Mouse (Mus musculus): ENCODE measurements around the gene Chst11. TPM values are rescaled to one million over a fixed set of nuclear protein-coding genes. Genes with fewer than 3 reads are reported as not detected.
A peak's percentile ranks its signal among the peaks of the same experiment; 100 is the strongest.

Gene Chst11
- polyA plus RNA-seq, 1 experiment from 2014 or later, result 3.7 TPM

GRCm38 (mm10) chr10:83038166-83038565, 52.9 kb downstream of the Chst11 start:
- H3K27ac ChIP-seq, result no peak overlapping the region
- H3K4me1 ChIP-seq, result peaks cover 29% of the 10 kb centered on the region
- peaks cover 21% of the 10 kb centered on the region for H3K27me3 ChIP-seq
- no peak overlapping the region for H3K4me2 ChIP-seq
- H3K4me3 ChIP-seq, result no peak overlapping the region
- no peak for ATAC-seq (ENCODE audit: insufficient number of reproducible peaks, low FRiP score, low TSS enrichment, low read depth)
- no peaks in the 10 kb centered on the region for H3K9me3 ChIP-seq
- H3K36me3 ChIP-seq, result no peaks in the 10 kb centered on the region
- no peak overlapping the region for H3K9ac ChIP-seq
- 85% methylated on average over 9 of the region's 9 CpGs for WGBS

GRCm38 (mm10) chr10:83039414-83039813, 54.1 kb downstream of the Chst11 start:
- 74% methylated on average over 10 of the region's 10 CpGs for WGBS
- Histone ChIP-seq H3K9ac (no peak overlapping the region), H3K36me3 (no peaks in the 10 kb centered on the region), H3K9me3 (no peaks in the 10 kb centered on the region), H3K4me2 (no peak overlapping the region), H3K27me3 (peaks cover 30% of the 10 kb centered on the region), H3K4me3 (no peak overlapping the region), H3K27ac (no peak overlapping the region), H3K4me1 (peaks cover 28% of the 10 kb centered on the region)
- no peak for ATAC-seq (ENCODE audit: insufficient number of reproducible peaks, low FRiP score, low TSS enrichment, low read depth)

GRCm38 (mm10) chr10:83041875-83042274, 56.6 kb downstream of the Chst11 start:
- Histone ChIP-seq H3K4me1 (peaks cover 23% of the 10 kb centered on the region), H3K27me3 (peaks cover 40% of the 10 kb centered on the region), H3K4me2 (no peak overlapping the region), H3K4me3 (no peak overlapping the region), H3K27ac (no peak overlapping the region), H3K9me3 (no peaks in the 10 kb centered on the region), H3K36me3 (no peaks in the 10 kb centered on the region), H3K9ac (no peak overlapping the region)
- no peak for ATAC-seq (ENCODE audit: insufficient number of reproducible peaks, low FRiP score, low TSS enrichment, low read depth)
- WGBS, result 49% methylated on average over 9 of the region's 9 CpGs

GRCm38 (mm10) chr10:83042613-83043477, 57.5 kb downstream of the Chst11 start:
- 23% methylated on average over 10 of the region's 10 CpGs for WGBS
- peaks cover 40% of the 10 kb centered on the region for H3K27me3 ChIP-seq
- no peak overlapping the region for H3K4me3 ChIP-seq
- peaks cover 19% of the 10 kb centered on the region for H3K4me1 ChIP-seq
- H3K27ac ChIP-seq, result peak overlapping the region; percentile 67; the same call in 1 of the 2 replicates
- 0 out of 2 replicates have a peak overlapping the region, but pooled peaks have one; percentile 1 for H3K9ac ChIP-seq
- H3K4me2 ChIP-seq, result no peak overlapping the region
- H3K9me3 ChIP-seq, result no peaks in the 10 kb centered on the region
- peak; percentile 59 for ATAC-seq (ENCODE audit: insufficient number of reproducible peaks, low FRiP score, low TSS enrichment, low read depth)
- H3K36me3 ChIP-seq, result no peaks in the 10 kb centered on the region

- Histone ChIP-seq H3K27ac (no peak overlapping the region), H3K9ac (no peak overlapping the region), H3K36me3 (no peaks in the 10 kb centered on the region), H3K9me3 (no peaks in the 10 kb centered on the region), H3K4me1 (peaks cover 16% of the 10 kb centered on the region), H3K4me3 (no peak overlapping the region), H3K4me2 (no peak overlapping the region), H3K27me3 (peaks cover 31% of the 10 kb centered on the region)
- ATAC-seq (ENCODE audit: insufficient number of reproducible peaks, low FRiP score, low TSS enrichment, low read depth), result 0 out of 2 replicates have a peak, but pooled peaks have one; percentile 18
- 59% methylated on average over 2 of the region's 2 CpGs for WGBS
Measured at GRCm38 (mm10) chr10:83043478-83044259, 58.4 kb downstream of the Chst11 start.

GRCm38 (mm10) chr10:83049174-83049780, 64.0 kb downstream of the Chst11 start:
- Histone ChIP-seq H3K4me2 (no peak overlapping the region), H3K4me3 (no peak overlapping the region), H3K9ac (no peak overlapping the region), H3K4me1 (no peaks in the 10 kb centered on the region; the same call in 1 of the 2 replicates), H3K9me3 (no peaks in the 10 kb centered on the region), H3K27me3 (peaks cover 13% of the 10 kb centered on the region; the same call in 1 of the 2 replicates), H3K36me3 (no peaks in the 10 kb centered on the region), H3K27ac (no peak overlapping the region)
- 60% methylated on average over 12 of the region's 12 CpGs for WGBS
- no peak for ATAC-seq (ENCODE audit: insufficient number of reproducible peaks, low FRiP score, low TSS enrichment, low read depth)

- H3K9ac ChIP-seq, result no peak overlapping the region
- 68% methylated on average over 10 of the region's 10 CpGs for WGBS
- H3K36me3 ChIP-seq, result no peaks in the 10 kb centered on the region
- H3K4me3 ChIP-seq, result no peak overlapping the region
- ATAC-seq (ENCODE audit: insufficient number of reproducible peaks, low FRiP score, low TSS enrichment, low read depth), result no peak
- no peaks in the 10 kb centered on the region for H3K9me3 ChIP-seq
- peaks cover 11% of the 10 kb centered on the region; the same call in 1 of the 2 replicates for H3K4me1 ChIP-seq
- no peaks in the 10 kb centered on the region for H3K27me3 ChIP-seq
- H3K4me2 ChIP-seq, result no peak overlapping the region
- no peak overlapping the region for H3K27ac ChIP-seq
Measured at GRCm38 (mm10) chr10:83053886-83054550, 68.7 kb downstream of the Chst11 start.

GRCm38 (mm10) chr10:83056291-83056690, 71.0 kb downstream of the Chst11 start:
- 47% methylated on average over 7 of the region's 7 CpGs for WGBS
- H3K27ac ChIP-seq, result peak overlapping the region; percentile 33; the same call in 1 of the 2 replicates
- H3K4me2 ChIP-seq, result no peak overlapping the region
- no peak overlapping the region for H3K4me3 ChIP-seq
- no peak overlapping the region for H3K9ac ChIP-seq
- peaks cover 22% of the 10 kb centered on the region for H3K4me1 ChIP-seq
- no peaks in the 10 kb centered on the region for H3K27me3 ChIP-seq
- H3K9me3 ChIP-seq, result no peaks in the 10 kb centered on the region
- H3K36me3 ChIP-seq, result no peaks in the 10 kb centered on the region
- ATAC-seq (ENCODE audit: insufficient number of reproducible peaks, low FRiP score, low TSS enrichment, low read depth), result no peak

GRCm38 (mm10) chr10:83056866-83057265, 71.6 kb downstream of the Chst11 start:
- Histone ChIP-seq H3K4me1 (peaks cover 22% of the 10 kb centered on the region), H3K36me3 (no peaks in the 10 kb centered on the region), H3K27me3 (no peaks in the 10 kb centered on the region), H3K9me3 (no peaks in the 10 kb centered on the region), H3K4me2 (no peak overlapping the region), H3K4me3 (no peak overlapping the region), H3K27ac (no peak overlapping the region), H3K9ac (no peak overlapping the region)
- no peak for ATAC-seq (ENCODE audit: insufficient number of reproducible peaks, low FRiP score, low TSS enrichment, low read depth)
- WGBS, result 69% methylated on average over 4 of the region's 4 CpGs

- WGBS, result 36% methylated on average over 12 of the region's 12 CpGs
- Histone ChIP-seq H3K4me3 (no peak overlapping the region), H3K4me1 (peaks cover 30% of the 10 kb centered on the region), H3K27ac (peak overlapping the region; percentile 40; the same call in 1 of the 2 replicates), H3K27me3 (no peaks in the 10 kb centered on the region), H3K36me3 (no peaks in the 10 kb centered on the region), H3K9me3 (no peaks in the 10 kb centered on the region), H3K4me2 (no peak overlapping the region), H3K9ac (no peak overlapping the region)
- ATAC-seq (ENCODE audit: insufficient number of reproducible peaks, low FRiP score, low TSS enrichment, low read depth), result no peak
Measured at GRCm38 (mm10) chr10:83060066-83060782, 74.9 kb downstream of the Chst11 start.

GRCm38 (mm10) chr10:83062315-83062714, 77.0 kb downstream of the Chst11 start:
- H3K27ac ChIP-seq, result no peak overlapping the region
- H3K36me3 ChIP-seq, result no peaks in the 10 kb centered on the region
- H3K9me3 ChIP-seq, result no peaks in the 10 kb centered on the region
- ATAC-seq (ENCODE audit: insufficient number of reproducible peaks, low FRiP score, low TSS enrichment, low read depth), result no peak
- H3K27me3 ChIP-seq, result no peaks in the 10 kb centered on the region
- no peak overlapping the region for H3K9ac ChIP-seq
- WGBS, result 49% methylated on average over 9 of the region's 9 CpGs
- peaks cover 19% of the 10 kb centered on the region for H3K4me1 ChIP-seq
- no peak overlapping the region for H3K4me2 ChIP-seq
- H3K4me3 ChIP-seq, result no peak overlapping the region

Measured in limb, embryonic 15.5 days (tissue).